7 mouse cellular contexts compared by ENCODE assay signal in genomic region chr5:31219911-31220447, GRCm38 (mm10). TPM values are rescaled to one million over a fixed set of nuclear protein-coding genes. Genes with fewer than 3 reads are reported as not detected.
DNase-seq lines count a peak whose midpoint lies in the region; ATAC-seq and TF ChIP-seq lines count a peak whose summit lies in the region.

No protein-coding gene starts in this region.

- under 1% methylated on average over 40 of the region's 40 CpGs for WGBS in neural tube, embryonic 11.5 days
- under 1% methylated on average over 40 of the region's 40 CpGs for WGBS in forebrain, embryonic 15.5 days

- peak overlapping the region; percentile 84 for H3K27ac ChIP-seq in neural tube, embryonic 11.5 days (ENCODE audit: low read depth, low read length)
- H3K27ac ChIP-seq in bone marrow macrophage, adult 2 months (ENCODE audit: insufficient read depth, low read depth, low read length): peak overlapping the region; percentile 73
- H3K27ac ChIP-seq in forebrain, embryonic 15.5 days (replicated peaks): peak overlapping the region; percentile 93

- H3K4me2 ChIP-seq in neural tube, embryonic 11.5 days (ENCODE audit: low read depth): peak overlapping the region; percentile 84
- peak overlapping the region; percentile 84 for H3K4me2 ChIP-seq in forebrain, embryonic 15.5 days (replicated peaks)

- peaks cover 2% of the 10 kb centered on the region; the same call in 1 of the 2 replicates for H3K4me1 ChIP-seq in neural tube, embryonic 11.5 days (ENCODE audit: control insufficient read depth, insufficient read depth, low read length)
- H3K4me1 ChIP-seq in bone marrow macrophage, adult 2 months (ENCODE audit: control insufficient read depth, insufficient read depth, low read length): peaks cover 6% of the 10 kb centered on the region
- peaks cover 21% of the 10 kb centered on the region for H3K4me1 ChIP-seq in forebrain, embryonic 15.5 days

- H3K9me3 ChIP-seq in neural tube, embryonic 11.5 days (ENCODE audit: control insufficient read depth, low read length): no peaks in the 10 kb centered on the region
- H3K9me3 ChIP-seq in forebrain, embryonic 15.5 days: no peaks in the 10 kb centered on the region

- no peak for DNase-seq in neural tube, embryonic 11.5 days (ENCODE audit: low spot score)
- DNase-seq in neural tube, embryonic 10.5 days (ENCODE audit: extremely low spot score, low spot score): no peak
- DNase-seq in kidney, postnatal 10 days: peak; percentile 71
- peak; percentile 32 for DNase-seq in lung, postnatal 36 days
- peak; percentile 63 for DNase-seq in right cerebral cortex, postnatal 4 days

- H3K9ac ChIP-seq in neural tube, embryonic 11.5 days (ENCODE audit: low read length): peak overlapping the region; percentile 93
- H3K9ac ChIP-seq in forebrain, embryonic 15.5 days (replicated peaks): peak overlapping the region; percentile 84

- no peaks in the 10 kb centered on the region for H3K36me3 ChIP-seq in neural tube, embryonic 11.5 days (ENCODE audit: control insufficient read depth, insufficient read depth, low read length)
- H3K36me3 ChIP-seq in forebrain, embryonic 15.5 days: no peaks in the 10 kb centered on the region

- no peaks in the 10 kb centered on the region for H3K27me3 ChIP-seq in neural tube, embryonic 11.5 days (ENCODE audit: control insufficient read depth, insufficient read depth, low read length)
- no peaks in the 10 kb centered on the region for H3K27me3 ChIP-seq in forebrain, embryonic 15.5 days

- TF ChIP-seq POLR2A in bone marrow macrophage, adult 2 months (IDR thresholded peaks at IDR 0.05; ENCODE audit: borderline replicate concordance, low read depth, low read length): no peak

- TF ChIP-seq CTCF in bone marrow macrophage, adult 2 months (IDR thresholded peaks at IDR 0.05; ENCODE audit: low read depth, low read length): 0 out of 2 replicates have a peak, but pooled peaks have one; percentile 5

- H3K4me3 ChIP-seq in neural tube, embryonic 11.5 days (ENCODE audit: low read depth, low read length): peak overlapping the region; percentile 84
- peak overlapping the region; percentile 98 for H3K4me3 ChIP-seq in bone marrow macrophage, adult 2 months (ENCODE audit: insufficient read depth, low read length)
- peak overlapping the region; percentile 89 for H3K4me3 ChIP-seq in forebrain, embryonic 15.5 days

- ATAC-seq in neural tube, embryonic 11.5 days (ENCODE audit: insufficient read depth, low FRiP score, low TSS enrichment): peak; percentile 77
- no peak; the same call in none of the 2 replicates for ATAC-seq in forebrain, embryonic 15.5 days (replicated peaks)

RNA-seq across cellular contexts. Expression of gene Ppm1g, which starts 0.5 kb away (rescaled TPM):
- 162 and 166 TPM in 2 replicates for polyA plus RNA-seq in neural tube, embryonic 11.5 days (2014; fragmentation: Nextera tagmentation; extraction: Ambion mirVana)
- 61.2 and 67.7 TPM in 2 replicates for polyA plus RNA-seq in bone marrow macrophage, adult 2 months (2012; ENCODE audit: insufficient read depth, insufficient read length, missing spikeins)
- 170 TPM in 2 replicates for polyA plus RNA-seq in forebrain, embryonic 15.5 days (2015; fragmentation: Nextera tagmentation; extraction: Ambion mirVana)

RNA-seq across cellular contexts. Expression of gene Zfp513, which starts 17.9 kb away (rescaled TPM):
- 6.4 and 7.0 TPM in 2 replicates for polyA plus RNA-seq in neural tube, embryonic 11.5 days (2014; fragmentation: Nextera tagmentation; extraction: Ambion mirVana)
- polyA plus RNA-seq in bone marrow macrophage, adult 2 months (2012; ENCODE audit: insufficient read depth, insufficient read length, missing spikeins): 32.3 and 33.1 TPM in 2 replicates
- 16.3 and 17.7 TPM in 2 replicates for polyA plus RNA-seq in forebrain, embryonic 15.5 days (2015; fragmentation: Nextera tagmentation; extraction: Ambion mirVana)

RNA-seq across cellular contexts. Expression of gene Nrbp1, which starts 20.7 kb away (rescaled TPM):
- polyA plus RNA-seq in neural tube, embryonic 11.5 days (2014; fragmentation: Nextera tagmentation; extraction: Ambion mirVana): 154 and 163 TPM in 2 replicates
- polyA plus RNA-seq in bone marrow macrophage, adult 2 months (2012; ENCODE audit: insufficient read depth, insufficient read length, missing spikeins): 84.1 and 85.8 TPM in 2 replicates
- polyA plus RNA-seq in forebrain, embryonic 15.5 days (2015; fragmentation: Nextera tagmentation; extraction: Ambion mirVana): 156 and 157 TPM in 2 replicates

RNA-seq across cellular contexts. Expression of gene Gm9970, which starts 21.1 kb away (rescaled TPM):
- 0.97 and 1.2 TPM in 2 replicates for polyA plus RNA-seq in neural tube, embryonic 11.5 days (2014; fragmentation: Nextera tagmentation; extraction: Ambion mirVana)
- polyA plus RNA-seq in bone marrow macrophage, adult 2 months (2012; ENCODE audit: insufficient read depth, insufficient read length, missing spikeins): not detected in 2 replicates
- polyA plus RNA-seq in forebrain, embryonic 15.5 days (2015; fragmentation: Nextera tagmentation; extraction: Ambion mirVana): 0.34 TPM in 1 of 2 replicates, not detected in the other

RNA-seq across cellular contexts. Expression of gene Eif2b4, which starts 26.7 kb away (rescaled TPM):
- polyA plus RNA-seq in neural tube, embryonic 11.5 days (2014; fragmentation: Nextera tagmentation; extraction: Ambion mirVana): 69.6 and 77.7 TPM in 2 replicates
- polyA plus RNA-seq in bone marrow macrophage, adult 2 months (2012; ENCODE audit: insufficient read depth, insufficient read length, missing spikeins): 28.3 and 28.9 TPM in 2 replicates
- 78.8 and 87.0 TPM in 2 replicates for polyA plus RNA-seq in forebrain, embryonic 15.5 days (2015; fragmentation: Nextera tagmentation; extraction: Ambion mirVana)

Comparison
In these comparisons a context has a peak if more than half of its experiments do, and no peak if none do; other contexts are left out.
1. DNase-seq: peak in kidney, postnatal 10 days (single experiment), lung, postnatal 36 days (single experiment) and right cerebral cortex, postnatal 4 days (single experiment); none in neural tube, embryonic 11.5 days (single experiment) and neural tube, embryonic 10.5 days (single experiment).
2. Peak in every context shown above with its lines, with median percentiles within 50 percentile points of each other: H3K27ac ChIP-seq and H3K4me3 ChIP-seq.